Mouse (Mus musculus) megakaryocyte, embryonic 14.5 days (primary cell): ENCODE results near the gene Myl9.

ENCODE experiments used
- FLI1 ChIP-seq: IDR thresholded peaks from 2 replicates; pipeline ENCODE4 v1.6.1; 2012; ENCODE audit warnings: low read length, inconsistent platforms, mixed read lengths
- GATA1 ChIP-seq: IDR thresholded peaks from 3 replicates; pipeline ENCODE4 v1.6.1; 2012; ENCODE audit warnings: mixed read lengths, low read length, inconsistent platforms, borderline replicate concordance

- TF ChIP-seq GATA1, result no peak
- no peak for TF ChIP-seq FLI1
Measured at GRCm38 (mm10) chr2:156764022-156764421, 11.2 kb upstream of the Myl9 start.
